Mouse (Mus musculus): ENCODE results near the gene Tsacc.

DNA sequence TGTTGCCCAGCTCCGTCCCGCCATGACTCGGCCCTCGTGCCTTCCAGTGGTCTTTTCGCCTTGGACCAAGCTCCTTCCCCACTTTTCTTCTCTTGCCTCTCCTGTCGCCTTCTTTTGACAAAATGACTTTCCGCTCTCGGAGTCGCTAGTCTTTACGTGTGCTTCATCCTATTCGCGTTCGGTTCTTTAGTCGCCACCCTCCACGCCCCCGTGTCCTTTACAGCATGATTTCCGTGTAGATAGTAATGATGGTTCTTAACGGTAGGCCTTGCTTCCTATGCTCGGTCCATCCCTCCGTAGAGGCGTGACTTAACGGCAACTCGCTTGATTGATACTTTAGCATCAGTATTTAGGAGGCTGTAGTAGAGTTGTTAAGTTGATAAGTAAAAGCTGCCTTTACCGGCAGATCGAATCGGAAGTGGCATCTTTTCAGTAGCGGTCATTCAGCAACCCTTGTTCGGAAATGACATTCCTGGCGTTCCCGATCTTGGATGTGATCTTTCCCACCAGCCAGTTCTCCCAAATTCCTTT, 587 bp upstream of the Tsacc start:
- no peak for TF ChIP-seq CTCF (IDR thresholded peaks at IDR 0.05; ENCODE audit: borderline replicate concordance, insufficient read depth, low read depth, low read length)
- TF ChIP-seq POLR2A (IDR thresholded peaks at IDR 0.05; ENCODE audit: borderline replicate concordance, insufficient read depth, low read length): no peak

All from cerebellum, adult 2 months (tissue).